8 mouse cellular contexts compared by ENCODE assay signal in genomic region chr11:116531371-116532191, GRCm38 (mm10). TPM values are rescaled to one million over a fixed set of nuclear protein-coding genes. Genes with fewer than 3 reads are reported as not detected.
A peak's percentile ranks its signal among the peaks of the same experiment; 100 is the strongest.
DNase-seq lines count a peak whose midpoint lies in the region; ATAC-seq and TF ChIP-seq lines count a peak whose summit lies in the region.

No protein-coding gene starts in this region.

- 0 out of 2 replicates have a peak overlapping the region, but pooled peaks have one; percentile 26 for H3K9ac ChIP-seq in intestine, postnatal 0 days (ENCODE audit: low read depth, low read length)
- H3K9ac ChIP-seq in midbrain, embryonic 14.5 days (replicated peaks; ENCODE audit: low read length), result peak overlapping the region; percentile 40; the same call in 1 of the 2 replicates

- no peaks in the 10 kb centered on the region for H3K36me3 ChIP-seq in intestine, postnatal 0 days (ENCODE audit: control insufficient read depth, insufficient read depth)
- H3K36me3 ChIP-seq in midbrain, embryonic 14.5 days (ENCODE audit: control insufficient read depth, insufficient read depth, low read length), result peaks cover 1% of the 10 kb centered on the region; the same call in 1 of the 2 replicates

- H3K4me1 ChIP-seq in embryonic fibroblast, embryonic 13.5 days (ENCODE audit: control insufficient read depth, insufficient read depth, low read length), result no peaks in the 10 kb centered on the region
- peaks cover 14% of the 10 kb centered on the region; the same call in 1 of the 2 replicates for H3K4me1 ChIP-seq in intestine, postnatal 0 days (replicated peaks; ENCODE audit: control insufficient read depth, insufficient read depth, low read length)
- H3K4me1 ChIP-seq in midbrain, embryonic 14.5 days (ENCODE audit: control insufficient read depth, insufficient read depth, low read length), result peaks cover 35% of the 10 kb centered on the region

- peak; percentile 53 to 60 for DNase-seq in spleen, postnatal 10 days (ENCODE audit: low spot score in 2 of 2)
- DNase-seq in spleen, postnatal 14 days (ENCODE audit: low spot score in 2 of 2), result no peak
- DNase-seq in midbrain, embryonic 14.5 days, result peak; percentile 60
- no peak for DNase-seq in left cerebral cortex, postnatal 14 days (ENCODE audit: low spot score in 2 of 2)
- no peak for DNase-seq in frontal cortex, adult 2 months (ENCODE audit: extremely low spot score in 1 of 2, low spot score in 1 of 2)
- no peak for DNase-seq in frontal cortex, postnatal 25 days (ENCODE audit: low spot score in 2 of 2)

- no peak for TF ChIP-seq POLR2A in embryonic fibroblast, embryonic 13.5 days (IDR thresholded peaks at IDR 0.05; ENCODE audit: low read depth, low read length)

- H3K4me2 ChIP-seq in intestine, postnatal 0 days (replicated peaks; ENCODE audit: low read depth), result peak overlapping the region; percentile 95
- H3K4me2 ChIP-seq in midbrain, embryonic 14.5 days (ENCODE audit: low read length), result peak overlapping the region; percentile 76

- H3K27ac ChIP-seq in embryonic fibroblast, embryonic 13.5 days (ENCODE audit: insufficient read depth, low read length), result no peak overlapping the region
- no peak overlapping the region for H3K27ac ChIP-seq in intestine, postnatal 0 days (ENCODE audit: low read depth, low read length)
- H3K27ac ChIP-seq in midbrain, embryonic 14.5 days (replicated peaks; ENCODE audit: low read depth, low read length), result no peak overlapping the region

- 2% methylated on average over 48 of the region's 48 CpGs for WGBS in intestine, postnatal 0 days
- WGBS in midbrain, embryonic 14.5 days, result 2% methylated on average over 48 of the region's 48 CpGs

- H3K4me3 ChIP-seq in embryonic fibroblast, embryonic 13.5 days (ENCODE audit: insufficient read depth, low read length), result peak overlapping the region; percentile 50
- peak overlapping the region; percentile 55 for H3K4me3 ChIP-seq in intestine, postnatal 0 days (ENCODE audit: low read depth, low read length)
- H3K4me3 ChIP-seq in midbrain, embryonic 14.5 days (replicated peaks; ENCODE audit: low read depth, low read length), result peak overlapping the region; percentile 39

- TF ChIP-seq CTCF in embryonic fibroblast, embryonic 13.5 days (IDR thresholded peaks at IDR 0.05; ENCODE audit: borderline replicate concordance, insufficient read depth, low read length), result no peak
- TF ChIP-seq CTCF in intestine, postnatal 0 days (IDR thresholded peaks at IDR 0.05; ENCODE audit: low read depth), result no peak

- intact Hi-C loops in left cerebral cortex, postnatal 14 days (cut with DNase I), result loop anchor here (5.0 kb wide), 1 partner anchor 39 kb away; the partner anchor contains the start of gene Prpsap1

- ATAC-seq in intestine, postnatal 0 days, result no peak
- ATAC-seq in midbrain, embryonic 14.5 days (ENCODE audit: low FRiP score, low TSS enrichment), result no peak

- no peaks in the 10 kb centered on the region for H3K9me3 ChIP-seq in intestine, postnatal 0 days (ENCODE audit: control insufficient read depth)
- no peaks in the 10 kb centered on the region for H3K9me3 ChIP-seq in midbrain, embryonic 14.5 days (ENCODE audit: control insufficient read depth, low read length)

- peaks cover 28% of the 10 kb centered on the region for H3K27me3 ChIP-seq in intestine, postnatal 0 days (replicated peaks; ENCODE audit: control insufficient read depth, insufficient read depth, low read length)
- peaks cover 46% of the 10 kb centered on the region for H3K27me3 ChIP-seq in midbrain, embryonic 14.5 days (ENCODE audit: control insufficient read depth, insufficient read depth, low read length)

RNA-seq across cellular contexts. Expression of gene Sphk1, which starts 0.9 kb away (rescaled TPM):
- 8.7 and 11.2 TPM in 2 replicates for polyA plus RNA-seq in embryonic fibroblast, embryonic 13.5 days (2011; ENCODE audit: insufficient read length, low read depth, missing spikeins)
- 2.5 and 3.3 TPM in 2 replicates for polyA plus RNA-seq in intestine, postnatal 0 days (2015; fragmentation: Nextera tagmentation; extraction: Ambion mirVana)
- 5.4 and 6.0 TPM in 2 replicates for polyA plus RNA-seq in midbrain, embryonic 14.5 days (2014; fragmentation: Nextera tagmentation; extraction: Ambion mirVana)
- total RNA-seq in left cerebral cortex, postnatal 14 days (2021), result 1 to 10 TPM; 4.7 to 5.9 TPM
- polyA plus RNA-seq in frontal cortex, adult 2 months (2012; rRNA removed), result 13.7 and 17.6 TPM in 2 replicates

RNA-seq across cellular contexts. Expression of gene Prpsap1, which starts 37.6 kb away (rescaled TPM):
- 103 and 112 TPM in 2 replicates for polyA plus RNA-seq in embryonic fibroblast, embryonic 13.5 days (2011; ENCODE audit: insufficient read length, low read depth, missing spikeins)
- polyA plus RNA-seq in intestine, postnatal 0 days (2015; fragmentation: Nextera tagmentation; extraction: Ambion mirVana), result 177 and 194 TPM in 2 replicates
- polyA plus RNA-seq in midbrain, embryonic 14.5 days (2014; fragmentation: Nextera tagmentation; extraction: Ambion mirVana), result 171 and 174 TPM in 2 replicates
- total RNA-seq in left cerebral cortex, postnatal 14 days (2021), result 10 to 100 TPM; 70.6 to 82.9 TPM
- 114 and 119 TPM in 2 replicates for polyA plus RNA-seq in frontal cortex, adult 2 months (2012; rRNA removed)

RNA-seq across cellular contexts. Expression of gene Ube2o, which starts 49.7 kb away (rescaled TPM):
- 29.8 and 36.3 TPM in 2 replicates for polyA plus RNA-seq in embryonic fibroblast, embryonic 13.5 days (2011; ENCODE audit: insufficient read length, low read depth, missing spikeins)
- 3.7 and 4.8 TPM in 2 replicates for polyA plus RNA-seq in intestine, postnatal 0 days (2015; fragmentation: Nextera tagmentation; extraction: Ambion mirVana)
- polyA plus RNA-seq in midbrain, embryonic 14.5 days (2014; fragmentation: Nextera tagmentation; extraction: Ambion mirVana), result 26.1 and 26.9 TPM in 2 replicates
- 100 to 1,000 TPM; 134 to 139 TPM for total RNA-seq in left cerebral cortex, postnatal 14 days (2021)
- polyA plus RNA-seq in frontal cortex, adult 2 months (2012; rRNA removed), result 77.1 and 86.0 TPM in 2 replicates

RNA-seq across cellular contexts. Expression of gene Aanat, which starts 54.7 kb away (rescaled TPM):
- polyA plus RNA-seq in embryonic fibroblast, embryonic 13.5 days (2011; ENCODE audit: insufficient read length, low read depth, missing spikeins), result not detected in 2 replicates
- polyA plus RNA-seq in intestine, postnatal 0 days (2015; fragmentation: Nextera tagmentation; extraction: Ambion mirVana), result not detected in 2 replicates
- polyA plus RNA-seq in midbrain, embryonic 14.5 days (2014; fragmentation: Nextera tagmentation; extraction: Ambion mirVana), result 0.49 and 0.70 TPM in 2 replicates
- total RNA-seq in left cerebral cortex, postnatal 14 days (2021), result under 1 TPM; 0.34 to 0.35 TPM
- 2.1 and 2.8 TPM in 2 replicates for polyA plus RNA-seq in frontal cortex, adult 2 months (2012; rRNA removed)

Comparison
In these comparisons a context has a peak if more than half of its experiments do, and no peak if none do; other contexts are left out.
1. DNase-seq: peak in spleen, postnatal 10 days (2 of 2) and midbrain, embryonic 14.5 days (single experiment); none in spleen, postnatal 14 days (0 of 2), left cerebral cortex, postnatal 14 days (0 of 2), frontal cortex, adult 2 months (0 of 2) and frontal cortex, postnatal 25 days (0 of 2).
2. Peak in every context shown above with its lines, with median percentiles within 50 percentile points of each other: H3K4me3 ChIP-seq.